Mouse (Mus musculus) embryonic facial prominence, embryonic 12.5 days (tissue): Measurements from ENCODE around the gene Gm42669. TPM values are rescaled to one million over a fixed set of nuclear protein-coding genes. Genes with fewer than 3 reads are reported as not detected.

ENCODE experiments used
- ATAC-seq: fragments of 200-750 bp; cut with Nextera tagmentation; 2 replicates; pipeline ENCODE4 v1.8.0; 2017; ENCODE audit not compliant: insufficient number of reproducible peaks, insufficient read depth, low FRiP score, low TSS enrichment
- H3K27ac ChIP-seq: fragments of 300-500 bp; sonication (generic); 2 replicates; pipeline ENCODE4 v1.5.1; 2016; ENCODE audit warnings: mild to moderate bottlenecking
- H3K27me3 ChIP-seq: fragments of 300-500 bp; sonication (generic); 2 replicates; pipeline ENCODE4 v1.6.1; 2016; ENCODE audit warnings: mild to moderate bottlenecking, moderate library complexity
- H3K36me3 ChIP-seq: fragments of 300-500 bp; sonication (generic); 2 replicates; pipeline ENCODE4 v1.6.1; 2016; ENCODE audit warnings: mild to moderate bottlenecking
- H3K4me1 ChIP-seq: fragments of 300-500 bp; sonication (generic); 2 replicates; pipeline ENCODE4 v1.6.1; 2016
- H3K4me2 ChIP-seq: fragments of 300-500 bp; sonication (generic); replicated peaks from 2 replicates; pipeline ENCODE4 v1.6.1; 2016; ENCODE audit warnings: mild to moderate bottlenecking, moderate library complexity
- H3K4me3 ChIP-seq: fragments of 300-500 bp; sonication (generic); 2 replicates; pipeline ENCODE4 v1.5.1; 2016; ENCODE audit warnings: mild to moderate bottlenecking
- H3K9ac ChIP-seq: fragments of 300-500 bp; sonication (generic); 2 replicates; pipeline ENCODE4 v1.6.1; 2016; ENCODE audit warnings: mild to moderate bottlenecking, moderate library complexity
- H3K9me3 ChIP-seq: fragments of 300-500 bp; sonication (generic); 2 replicates; pipeline ENCODE4 v1.6.1; 2016; ENCODE audit warnings: mild to moderate bottlenecking, moderate library complexity
- WGBS: fragments of 180-500 bp; shearing (Covaris S2); methylation state at CpG from one replicate; pipeline ENCODE4 v1.1.7; 2016; 5-methylcytosine and 5-hydroxymethylcytosine counted together
- polyA plus RNA-seq: library from polyadenylated mRNA; unstranded; fragments of >200 nt; fragmentation: Nextera tagmentation; extraction: Ambion mirVana; gene quantifications from 2 replicates; pipeline ENCODE4 v1.2.1, GENCODE M21; 2016

Gene Gm42669
- polyA plus RNA-seq, 1 experiment from 2014 or later, result 0.72 TPM

DNA sequence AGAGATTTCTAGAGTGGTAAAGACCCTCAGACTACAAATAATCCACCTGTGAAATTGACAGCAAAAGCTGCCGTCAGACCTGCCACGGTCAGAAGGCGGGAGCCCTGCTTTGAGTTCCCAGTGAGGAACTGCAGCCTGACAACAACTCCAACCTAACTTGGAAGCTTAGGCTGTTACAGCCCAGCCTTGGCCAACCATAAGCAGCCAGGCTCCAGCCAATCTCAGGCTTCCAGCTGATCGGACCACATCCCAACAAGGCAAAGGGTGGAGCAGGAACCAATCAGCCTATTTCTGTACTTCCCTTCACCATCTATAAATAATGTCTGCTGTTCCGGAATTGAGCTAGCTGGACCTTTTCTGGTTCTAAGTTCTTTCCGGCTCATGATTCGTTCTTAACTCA is 14.5 kb downstream of the Gm42669 start:
- Histone ChIP-seq H3K27ac (no peak overlapping the region), H3K9ac (no peak overlapping the region), H3K4me1 (no peaks in the 10 kb centered on the region), H3K4me3 (no peak overlapping the region), H3K9me3 (no peaks in the 10 kb centered on the region), H3K4me2 (no peak overlapping the region), H3K36me3 (no peaks in the 10 kb centered on the region), H3K27me3 (no peaks in the 10 kb centered on the region)
- ATAC-seq, result no peak
- WGBS, result 79% methylated on average over 7 of the region's 7 CpGs

DNA sequence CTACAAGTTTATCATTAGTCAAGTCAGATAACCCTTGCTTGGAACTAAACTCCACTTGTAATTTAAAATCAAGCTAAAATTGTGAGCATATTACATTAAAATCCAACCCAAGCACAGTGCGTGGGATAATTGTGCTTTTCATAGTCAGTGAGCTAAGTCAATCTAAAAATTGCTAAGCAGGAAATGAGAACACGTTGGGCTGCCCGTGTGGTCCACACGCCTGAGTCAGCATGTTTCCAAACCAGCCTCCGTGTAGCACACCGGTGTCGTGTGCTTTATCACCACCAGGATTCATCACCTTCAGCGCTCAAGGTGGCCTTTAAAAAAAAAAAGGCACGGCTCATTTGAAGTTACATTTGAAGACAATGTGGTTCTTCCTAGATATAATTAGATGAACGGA is 16.9 kb downstream of the Gm42669 start:
- H3K4me3 ChIP-seq, result no peak overlapping the region
- no peaks in the 10 kb centered on the region for H3K9me3 ChIP-seq
- no peak overlapping the region for H3K9ac ChIP-seq
- no peak for ATAC-seq
- no peak overlapping the region for H3K4me2 ChIP-seq
- no peaks in the 10 kb centered on the region for H3K27me3 ChIP-seq
- H3K4me1 ChIP-seq, result no peaks in the 10 kb centered on the region
- H3K27ac ChIP-seq, result no peak overlapping the region
- H3K36me3 ChIP-seq, result no peaks in the 10 kb centered on the region
- WGBS, result 77% methylated on average over 10 of the region's 10 CpGs

- Histone ChIP-seq H3K27ac (no peak overlapping the region), H3K4me2 (no peak overlapping the region), H3K27me3 (no peaks in the 10 kb centered on the region), H3K36me3 (no peaks in the 10 kb centered on the region), H3K4me1 (no peaks in the 10 kb centered on the region), H3K9me3 (no peaks in the 10 kb centered on the region), H3K4me3 (no peak overlapping the region), H3K9ac (no peak overlapping the region)
- 88% methylated on average over 3 of the region's 3 CpGs for WGBS
- ATAC-seq, result no peak
Observed at GRCm38 (mm10) chr5:107528856-107529255, 21.4 kb downstream of the Gm42669 start.

DNA sequence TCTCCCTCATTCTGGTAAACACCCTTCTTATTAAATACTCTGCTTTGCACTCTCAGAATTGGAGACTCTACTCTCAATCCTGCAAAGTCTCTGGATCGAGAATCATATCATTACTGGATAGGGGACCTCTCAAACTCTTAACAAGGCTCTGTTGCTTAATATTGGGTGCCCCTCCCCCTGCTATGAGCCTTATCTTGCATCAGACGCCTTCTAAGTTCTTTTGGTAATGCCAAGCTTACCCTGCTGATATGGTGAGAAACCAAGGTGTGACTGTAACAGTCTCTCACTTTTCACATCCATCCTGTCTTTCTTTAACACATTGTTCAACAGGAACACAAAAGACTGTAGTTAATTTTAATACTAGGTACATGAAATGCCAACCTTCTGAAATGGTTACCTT is 26.2 kb downstream of the Gm42669 start:
- no peak for ATAC-seq

GRCm38 (mm10) chr5:107534581-107534980 is 27.2 kb downstream of the Gm42669 start, which contains the start of gene 1700028K03Rik:
1700028K03Rik (plus strand) TSS chr5:107534709.
- Histone ChIP-seq H3K9ac (no peak within 1 kb of the TSS), H3K4me1 (no peaks in the 10 kb centered on the region), H3K27me3 (no peaks in the 10 kb centered on the region), H3K4me2 (no peak within 1 kb of the TSS), H3K9me3 (no peaks in the 10 kb centered on the region), H3K36me3 (no peaks in the 10 kb centered on the region), H3K27ac (no peak within 1 kb of the TSS), H3K4me3 (no peak within 1 kb of the TSS)
- WGBS, result 64% methylated on average over 15 of the region's 15 CpGs
- ATAC-seq, result no peak

More for the DNA sequence above, 26.2 kb downstream of the Gm42669 start:
- Histone ChIP-seq H3K27ac (no peak overlapping the region), H3K4me2 (no peak overlapping the region), H3K27me3 (no peaks in the 10 kb centered on the region), H3K4me3 (no peak overlapping the region), H3K9me3 (no peaks in the 10 kb centered on the region), H3K9ac (no peak overlapping the region), H3K36me3 (no peaks in the 10 kb centered on the region), H3K4me1 (no peaks in the 10 kb centered on the region)
- WGBS, result 64% methylated on average over 2 of the region's 2 CpGs

DNA sequence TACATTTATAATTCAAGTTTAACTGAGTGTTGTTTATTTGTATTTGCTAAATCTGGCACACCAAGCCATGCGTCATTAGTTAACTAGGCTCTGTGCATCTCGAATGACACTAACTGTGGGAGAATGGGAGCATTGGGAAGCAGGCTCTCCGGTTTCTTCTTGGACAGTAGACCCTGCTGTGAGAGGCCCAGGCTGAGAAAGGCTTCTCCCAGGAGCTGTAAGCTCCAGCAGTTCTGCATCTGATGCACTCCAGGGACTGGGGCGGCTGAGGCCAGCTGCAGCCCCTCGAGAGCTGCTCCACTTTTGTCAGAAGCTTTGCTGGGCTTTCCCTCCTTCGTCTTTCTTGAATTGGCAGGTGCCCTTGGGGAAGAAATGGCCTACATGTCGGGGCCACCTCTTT is 34.3 kb downstream of the Gm42669 start:
- H3K27me3 ChIP-seq, result no peaks in the 10 kb centered on the region
- no peak overlapping the region for H3K4me2 ChIP-seq
- 25% methylated on average over 7 of the region's 7 CpGs for WGBS
- no peaks in the 10 kb centered on the region for H3K36me3 ChIP-seq
- no peak overlapping the region for H3K9ac ChIP-seq
- no peaks in the 10 kb centered on the region for H3K9me3 ChIP-seq
- peaks cover 4% of the 10 kb centered on the region; the same call in 1 of the 2 replicates for H3K4me1 ChIP-seq
- no peak overlapping the region for H3K4me3 ChIP-seq
- H3K27ac ChIP-seq, result no peak overlapping the region
- no peak for ATAC-seq

DNA sequence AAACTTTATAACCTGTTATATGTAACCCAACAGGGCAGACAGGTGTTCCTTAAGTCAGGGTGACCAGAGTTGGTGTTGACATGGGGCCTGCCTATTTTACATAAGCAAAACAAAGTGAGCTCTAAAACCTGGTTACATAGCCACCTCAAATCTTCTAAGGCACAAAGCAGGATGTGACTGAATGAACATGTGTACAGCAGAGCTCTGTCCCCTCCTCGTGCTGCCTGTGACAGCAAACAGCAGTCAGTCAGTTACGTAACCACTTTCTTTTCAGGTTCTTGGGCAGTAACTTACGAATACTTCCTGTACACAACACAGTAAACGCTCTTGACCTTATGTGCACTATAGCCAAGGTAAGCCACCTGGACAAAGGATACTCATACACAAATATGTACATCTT is 38.5 kb downstream of the Gm42669 start:
- Histone ChIP-seq H3K4me1 (peaks cover 4% of the 10 kb centered on the region; the same call in 1 of the 2 replicates), H3K4me3 (no peak overlapping the region), H3K27me3 (no peaks in the 10 kb centered on the region), H3K36me3 (peaks cover 9% of the 10 kb centered on the region), H3K9ac (no peak overlapping the region), H3K4me2 (no peak overlapping the region), H3K9me3 (no peaks in the 10 kb centered on the region), H3K27ac (no peak overlapping the region)
- 83% methylated on average over 4 of the region's 4 CpGs for WGBS
- no peak for ATAC-seq

GRCm38 (mm10) chr5:107547955-107548354 is 40.5 kb downstream of the Gm42669 start:
- Histone ChIP-seq H3K36me3 (peaks cover 17% of the 10 kb centered on the region), H3K4me3 (no peak overlapping the region), H3K4me1 (no peaks in the 10 kb centered on the region), H3K9me3 (no peaks in the 10 kb centered on the region), H3K4me2 (no peak overlapping the region), H3K9ac (no peak overlapping the region), H3K27ac (no peak overlapping the region), H3K27me3 (no peaks in the 10 kb centered on the region)
- ATAC-seq, result no peak
- 83% methylated on average over 3 of the region's 3 CpGs for WGBS

GRCm38 (mm10) chr5:107548444-107548843 is 41.0 kb downstream of the Gm42669 start:
- no peak overlapping the region for H3K27ac ChIP-seq
- H3K4me3 ChIP-seq, result no peak overlapping the region
- no peaks in the 10 kb centered on the region for H3K27me3 ChIP-seq
- 90% methylated on average over 3 of the region's 3 CpGs for WGBS
- no peak overlapping the region for H3K4me2 ChIP-seq
- ATAC-seq, result no peak
- no peak overlapping the region for H3K9ac ChIP-seq
- H3K9me3 ChIP-seq, result no peaks in the 10 kb centered on the region
- peaks cover 17% of the 10 kb centered on the region for H3K36me3 ChIP-seq
- H3K4me1 ChIP-seq, result no peaks in the 10 kb centered on the region

DNA sequence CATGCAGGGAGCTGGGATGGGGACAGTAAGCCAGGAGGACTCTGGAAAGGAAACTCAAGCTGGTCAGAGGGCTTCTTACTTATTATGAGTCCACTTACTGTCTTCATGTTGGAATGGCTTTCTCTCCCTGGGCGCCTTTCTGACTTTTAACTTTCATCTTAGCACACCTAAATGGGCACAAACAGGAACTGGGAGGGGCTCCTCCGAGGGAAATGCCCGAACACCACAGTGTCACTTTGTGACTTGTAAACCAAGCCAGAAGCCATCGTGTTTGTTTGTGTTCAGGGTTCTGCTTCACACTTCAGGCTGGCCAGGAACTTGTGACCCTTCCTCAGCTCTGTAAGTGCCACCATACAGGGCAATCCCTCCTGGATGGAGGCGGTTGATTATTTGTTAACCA is 46.9 kb downstream of the Gm42669 start:
- H3K4me2 ChIP-seq, result no peak overlapping the region
- H3K9ac ChIP-seq, result no peak overlapping the region
- H3K9me3 ChIP-seq, result no peaks in the 10 kb centered on the region
- WGBS, result 88% methylated on average over 5 of the region's 5 CpGs
- no peak overlapping the region for H3K4me3 ChIP-seq
- peaks cover 32% of the 10 kb centered on the region for H3K36me3 ChIP-seq
- no peaks in the 10 kb centered on the region for H3K4me1 ChIP-seq
- no peak overlapping the region for H3K27ac ChIP-seq
- no peaks in the 10 kb centered on the region for H3K27me3 ChIP-seq
- ATAC-seq, result no peak

- H3K36me3 ChIP-seq, result peaks cover 43% of the 10 kb centered on the region
- 77% methylated on average over 3 of the region's 3 CpGs for WGBS
- H3K27me3 ChIP-seq, result no peaks in the 10 kb centered on the region
- H3K4me1 ChIP-seq, result no peaks in the 10 kb centered on the region
- no peak for ATAC-seq
- no peak overlapping the region for H3K27ac ChIP-seq
- no peak overlapping the region for H3K9ac ChIP-seq
- no peaks in the 10 kb centered on the region for H3K9me3 ChIP-seq
- no peak overlapping the region for H3K4me3 ChIP-seq
- H3K4me2 ChIP-seq, result no peak overlapping the region
Observed at GRCm38 (mm10) chr5:107556969-107557368, 49.5 kb downstream of the Gm42669 start.

GRCm38 (mm10) chr5:107569148-107569547 is 61.7 kb downstream of the Gm42669 start:
- Histone ChIP-seq H3K4me3 (no peak overlapping the region), H3K4me1 (no peaks in the 10 kb centered on the region), H3K27ac (no peak overlapping the region), H3K27me3 (no peaks in the 10 kb centered on the region), H3K9ac (no peak overlapping the region), H3K9me3 (no peaks in the 10 kb centered on the region), H3K4me2 (no peak overlapping the region), H3K36me3 (peaks cover 54% of the 10 kb centered on the region)
- ATAC-seq, result no peak
- WGBS, result 93% methylated on average over 9 of the region's 9 CpGs
